Mouse (Mus musculus) frontal cortex, adult (tissue): Measurements from ENCODE around the gene Zfp963.
A peak's percentile ranks its signal among the peaks of the same experiment; 100 is the strongest.
"Not testable (repeated sequence)": the region's sequence is repeated elsewhere in the genome, so short reads cannot be mapped to it uniquely, and the experiment has no call there.

Experiments used
- ATAC-seq: cut with Nextera tagmentation; 2 replicates; pipeline ENCODE4 v1.9.2; 2017; ENCODE audit warnings: mild to moderate bottlenecking, moderate library complexity, mixed read lengths; ENCODE audit not compliant: low TSS enrichment

Zfp963 gene

GRCm38 (mm10) chr8:69740763-69741162 is 9.0 kb downstream of the Zfp963 start:
- no peak for ATAC-seq

- ATAC-seq = no peak
Observed at GRCm38 (mm10) chr8:69735495-69735894, 14.3 kb downstream of the Zfp963 start.

- peak; percentile 29 for ATAC-seq
Observed at GRCm38 (mm10) chr8:69717232-69717580, 32.6 kb downstream of the Zfp963 start.

DNA sequence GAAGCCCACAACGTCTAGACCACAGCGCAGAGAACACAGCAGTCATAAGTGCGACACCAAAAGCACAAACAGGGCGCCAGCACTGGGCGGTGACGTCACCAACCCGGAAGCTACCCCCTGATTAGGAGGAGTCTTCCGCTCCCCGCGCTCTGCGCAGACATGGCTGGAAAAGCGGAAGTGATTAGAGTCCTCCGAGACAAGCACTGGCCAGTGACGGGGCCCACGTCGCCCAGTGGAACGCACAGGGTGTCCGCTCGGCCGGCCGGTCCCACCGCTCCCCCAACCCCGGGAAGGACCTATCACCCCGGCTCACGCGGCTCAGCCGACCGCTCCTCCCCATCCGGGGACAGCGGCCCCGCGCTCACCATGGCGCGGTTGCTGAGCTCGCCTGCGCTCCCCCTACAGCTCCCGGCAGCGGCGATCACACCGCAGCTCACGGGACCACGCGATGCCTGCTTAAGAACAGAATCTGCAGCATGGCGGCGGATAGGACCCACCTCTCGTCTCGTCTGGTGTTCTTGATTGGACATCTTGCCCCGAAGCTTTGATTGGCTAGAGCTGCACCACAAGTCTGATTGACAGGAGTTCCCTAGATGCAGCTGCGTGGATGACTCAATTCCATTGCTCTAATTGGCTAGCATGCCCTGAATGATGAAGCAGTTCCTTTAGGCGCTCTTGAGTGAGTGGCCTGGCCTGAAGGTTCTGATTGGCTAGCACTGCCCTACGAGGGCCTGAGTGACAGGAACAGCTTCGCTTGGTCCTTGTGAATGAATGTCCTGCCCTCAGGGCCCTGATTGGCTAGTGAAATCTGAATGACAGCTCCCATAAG is 33.2 kb downstream of the Zfp963 start:
- ATAC-seq = peak; percentile 97

GRCm38 (mm10) chr8:69715366-69715765 is 34.4 kb downstream of the Zfp963 start:
- no peak for ATAC-seq

GRCm38 (mm10) chr8:69713516-69713915 is 36.3 kb downstream of the Zfp963 start:
- no peak for ATAC-seq

- not testable (repeated sequence) for ATAC-seq
Observed at GRCm38 (mm10) chr8:69710624-69711023, 39.1 kb downstream of the Zfp963 start, which contains the start of gene Zfp869. Zfp869 (minus strand) TSS chr8:69710724.

DNA sequence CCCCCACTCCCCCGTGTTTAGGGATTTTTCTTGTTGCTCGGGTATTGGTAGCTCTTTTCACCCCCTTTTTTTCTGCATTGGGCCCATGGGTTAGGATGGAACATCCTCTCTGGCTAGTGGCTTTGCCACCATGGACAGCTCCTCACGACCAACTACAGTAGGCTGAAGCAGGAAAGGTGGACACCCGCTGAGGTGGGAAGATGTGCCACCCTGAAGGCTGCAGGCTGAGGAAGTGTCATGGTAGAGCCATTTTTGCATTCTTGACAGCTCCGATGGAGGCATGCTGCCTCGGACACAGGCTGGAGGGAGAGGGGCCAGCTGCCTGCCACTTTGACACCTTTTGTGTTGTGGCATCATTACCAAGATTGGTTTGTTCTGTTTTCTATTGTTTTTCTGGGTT is 48.0 kb downstream of the Zfp963 start:
- no peak for ATAC-seq
